Mouse (Mus musculus): ENCODE measurements around the gene Kdr.

DNA sequence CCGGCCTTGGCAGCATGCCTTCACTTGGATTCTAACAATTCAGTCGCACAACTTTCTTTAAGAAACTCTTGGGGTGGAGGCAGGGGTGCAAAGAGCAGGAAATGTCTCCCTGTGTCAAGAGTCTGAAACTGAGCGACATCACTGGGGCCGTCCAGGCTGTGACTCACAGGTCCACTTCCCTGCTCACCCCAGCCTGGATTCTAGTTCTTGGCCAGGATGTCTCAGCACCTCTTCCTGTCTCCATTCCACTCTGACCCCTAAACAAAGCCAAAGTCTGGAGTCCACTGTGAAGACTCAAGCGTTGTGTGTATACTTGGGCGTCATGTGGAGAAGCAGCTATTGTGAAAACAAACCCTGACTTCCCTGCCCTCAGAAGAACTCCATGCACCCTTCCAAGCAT is 55.6 kb downstream of the Kdr start:
- TF ChIP-seq CTCF (IDR thresholded peaks at IDR 0.05; ENCODE audit: low read depth), result no peak
- no peak for TF ChIP-seq EP300 (optimal IDR thresholded peaks at IDR 0.05)
